Mouse (Mus musculus): ENCODE data around the gene Ing2.

The Ing2 gene

GRCm38 (mm10) chr8:47674777-47675710, at the start of gene Ing2:
Ing2 (minus strand) TSS chr8:47675556.
- in situ Hi-C loops (cut with MboI, MseI): loop anchor here (5.0 to 25.0 kb wide), 2 partner anchors 37 to 1513 kb away; partner anchors contain the start of genes Cdkn2aip, Cfap97 and Snx25

GRCm38 (mm10) chr8:47721609-47722008, 46.3 kb upstream of the Ing2 start:
- in situ Hi-C loops (cut with MboI, MseI): loop anchor here (25.0 kb wide), 1 partner anchor 1734 kb away; the partner anchor contains the start of genes 1700029J07Rik, Lrp2bp and Ufsp2

- in situ Hi-C loops (cut with MboI, MseI): loop anchor here (25.0 kb wide), 1 partner anchor 1731 kb away; the partner anchor contains the start of genes 1700029J07Rik, Lrp2bp and Ufsp2
Observed at GRCm38 (mm10) chr8:47718641-47719040, 43.3 kb upstream of the Ing2 start.

DNA sequence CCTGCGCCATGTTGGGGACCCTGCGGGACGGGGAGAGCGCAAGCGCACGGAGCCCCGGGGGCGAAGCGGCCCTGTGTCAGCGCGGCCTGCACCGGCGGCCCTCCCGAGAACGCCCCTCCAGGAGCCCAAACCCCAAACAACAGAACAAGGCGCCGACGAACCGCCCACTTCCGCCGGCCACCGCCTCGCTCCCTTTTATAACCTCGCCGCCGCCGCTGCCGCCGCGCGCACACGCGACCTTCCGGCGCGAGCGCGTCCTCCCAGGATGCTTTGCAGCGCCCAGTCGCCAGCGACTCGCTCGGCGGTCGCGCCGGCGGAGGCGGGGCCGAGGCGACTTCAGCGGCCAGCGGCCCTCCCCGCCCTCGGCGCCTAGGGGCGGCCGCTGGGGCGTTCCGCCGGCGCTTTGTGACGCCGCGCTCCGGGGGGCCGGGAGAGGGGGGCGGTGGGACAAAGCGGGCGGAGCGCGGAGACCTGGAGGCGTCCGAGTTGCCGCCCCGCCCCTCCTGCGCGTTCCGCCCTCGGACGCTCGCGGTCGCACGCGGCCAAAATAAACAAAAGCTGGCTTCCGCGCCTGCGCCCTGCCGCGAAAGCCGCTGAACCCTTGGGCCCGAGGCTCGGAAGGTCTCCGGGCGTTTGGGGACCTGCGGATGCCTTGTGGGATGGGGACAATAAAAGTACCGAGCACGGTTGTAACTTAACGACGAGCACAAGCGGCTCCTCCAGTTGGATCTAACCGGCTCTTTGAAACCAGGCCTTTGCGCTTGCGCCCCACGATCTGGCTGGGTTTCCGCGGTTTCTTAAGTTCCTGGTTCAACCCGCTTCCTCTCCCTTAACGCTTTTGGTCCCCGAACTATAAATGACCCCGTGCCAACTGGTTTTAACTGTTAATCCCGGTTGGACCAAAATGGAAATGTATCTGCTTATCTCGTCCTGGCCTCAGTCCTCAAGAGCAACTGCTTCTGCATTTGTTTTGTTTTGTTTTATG, 38.7 kb upstream of the Ing2 start, which contains the start of gene Cdkn2aip:
Gene Cdkn2aip, minus strand, starts transcription at position 172 of the 985 bp plus-strand sequence.
- in situ Hi-C loops (cut with MboI, MseI): loop anchor here (5.0 to 25.0 kb wide), 2 partner anchors 37 to 1727 kb away; partner anchors contain the start of genes 1700029J07Rik, Ing2, Lrp2bp and Ufsp2

DNA sequence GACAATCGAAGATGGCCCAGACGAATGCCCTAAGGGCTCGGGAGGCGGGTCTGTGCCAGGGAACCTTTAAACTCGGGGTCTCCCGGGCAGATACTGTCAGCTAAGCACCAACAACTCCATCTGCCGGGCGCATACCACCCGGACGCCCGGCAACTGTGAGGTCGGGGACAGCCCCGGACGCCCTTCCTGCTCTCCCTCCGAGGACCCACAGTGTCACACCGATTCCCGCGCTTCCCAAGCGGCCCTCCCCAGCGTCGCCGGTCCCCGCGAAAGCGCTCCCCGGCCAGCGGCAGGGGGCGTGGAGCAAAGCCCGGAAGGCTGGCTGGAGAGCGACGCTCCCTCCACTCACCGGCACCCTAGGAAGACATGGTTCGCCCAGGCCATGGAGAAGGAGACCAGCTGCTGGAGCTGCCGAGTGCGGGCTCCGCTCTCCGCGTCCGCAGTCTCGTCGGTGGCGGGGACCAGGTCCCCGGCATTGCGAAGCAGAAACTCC, 37.9 kb upstream of the Ing2 start:
- in situ Hi-C loops (cut with MboI, MseI): loop anchor here (5.0 to 25.0 kb wide), 2 partner anchors 36 to 1726 kb away; partner anchors contain the start of genes 1700029J07Rik, Ing2, Lrp2bp and Ufsp2

DNA sequence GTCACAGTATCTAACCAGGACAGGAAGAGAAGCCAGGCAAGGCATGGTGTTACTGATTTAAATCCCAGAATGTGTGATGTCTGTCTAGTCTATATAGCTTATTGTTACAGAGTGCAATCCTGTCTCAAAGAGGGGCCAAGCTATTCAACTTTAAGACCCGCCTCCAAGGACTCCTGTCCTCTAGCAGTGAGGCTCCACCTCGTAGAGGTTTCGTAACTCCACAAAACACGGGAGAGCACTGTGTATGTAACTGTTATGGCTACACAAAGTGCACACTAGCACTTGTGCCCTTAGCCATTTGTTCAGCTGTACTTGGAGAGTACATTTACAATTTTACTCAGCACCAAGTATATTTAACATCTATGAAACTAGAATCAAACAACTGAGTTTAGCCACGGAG, 32.8 kb upstream of the Ing2 start:
- in situ Hi-C loops (cut with MboI, MseI): loop anchor here (25.0 kb wide), 1 partner anchor 1721 kb away; the partner anchor contains the start of genes 1700029J07Rik, Lrp2bp and Ufsp2

DNA sequence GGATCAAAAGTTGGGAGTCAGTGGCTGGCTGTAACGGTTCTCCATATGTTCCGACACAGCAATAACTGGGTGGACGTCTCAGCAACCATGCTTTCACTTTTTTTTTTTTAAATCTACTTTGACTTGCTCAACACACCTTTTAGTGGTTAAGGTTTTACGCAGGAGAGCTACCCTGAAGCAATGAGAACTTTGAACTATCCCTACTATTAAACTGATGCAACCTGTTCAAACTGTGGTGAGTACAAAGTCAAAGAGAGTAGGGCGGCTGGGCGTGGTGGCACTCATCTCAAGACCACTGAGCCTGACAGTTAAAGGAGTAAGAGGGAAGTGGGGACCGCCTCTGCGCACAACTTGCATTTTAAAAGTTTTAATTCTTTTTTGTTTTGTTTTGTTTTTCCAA, 31.4 kb upstream of the Ing2 start:
- in situ Hi-C loops (cut with MboI, MseI): loop anchor here (25.0 kb wide), 1 partner anchor 1719 kb away; the partner anchor contains the start of genes 1700029J07Rik, Lrp2bp and Ufsp2

DNA sequence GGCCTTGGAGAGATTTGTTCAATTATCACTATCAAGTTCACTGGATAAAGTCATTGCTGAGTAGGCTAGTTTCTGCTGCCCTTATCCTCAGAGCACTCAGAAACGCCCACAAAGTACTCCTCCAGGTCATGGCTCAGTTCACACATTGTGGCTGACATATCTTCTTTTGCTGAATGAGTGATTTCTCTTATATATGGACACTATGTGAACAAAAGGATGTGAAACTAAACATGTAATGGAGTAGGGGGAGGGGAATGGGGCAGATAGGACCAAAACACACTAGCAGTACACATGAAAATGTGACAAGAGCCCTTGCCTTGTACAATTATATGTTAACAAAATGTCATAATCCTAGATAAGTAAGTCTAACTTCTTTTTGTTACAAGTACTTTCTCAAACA, 27.0 kb upstream of the Ing2 start:
- in situ Hi-C loops (cut with MboI, MseI): loop anchor here (25.0 kb wide), 1 partner anchor 1715 kb away; the partner anchor contains the start of genes 1700029J07Rik, Lrp2bp and Ufsp2

GRCm38 (mm10) chr8:47697696-47698095, 22.3 kb upstream of the Ing2 start:
- in situ Hi-C loops (cut with MboI, MseI): loop anchor here (10.0 kb wide), 1 partner anchor 163 kb away; the partner anchor contains the start of genes Rwdd4a and Trappc11

DNA sequence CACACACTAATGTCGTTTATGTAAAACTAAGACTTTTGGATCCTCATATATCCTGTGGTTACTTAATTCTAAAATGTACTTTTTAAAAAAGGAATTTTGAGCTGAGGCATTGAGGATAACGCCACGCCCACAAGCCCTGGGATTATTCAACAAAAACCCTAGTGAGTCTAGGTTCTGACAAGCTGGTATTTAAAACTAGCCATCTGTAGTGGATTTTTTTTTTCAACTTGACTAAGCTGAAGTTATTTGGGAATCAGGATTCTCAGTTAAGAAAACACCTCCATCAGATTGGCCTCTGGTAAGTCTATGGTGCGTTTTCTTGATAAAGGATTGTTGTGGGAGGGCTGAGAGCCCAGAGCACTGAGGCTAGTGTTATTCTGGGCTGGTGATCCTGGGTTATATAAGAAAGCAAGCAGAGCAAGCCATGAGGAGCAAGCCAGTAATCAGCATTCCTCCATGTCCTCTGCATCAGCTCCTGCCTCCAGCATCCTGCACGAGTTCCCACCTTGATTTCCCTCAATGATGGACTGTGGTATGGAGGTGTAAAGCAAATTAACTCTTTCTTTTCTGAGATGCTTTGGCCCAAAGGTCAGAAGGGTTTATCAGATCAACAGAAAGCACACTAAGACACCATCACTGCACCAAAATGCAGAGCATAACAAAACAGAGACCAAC, 20.2 kb upstream of the Ing2 start:
- in situ Hi-C loops (cut with MboI, MseI): loop anchor here (10.0 kb wide), 1 partner anchor 161 kb away; the partner anchor contains the start of genes Rwdd4a and Trappc11

DNA sequence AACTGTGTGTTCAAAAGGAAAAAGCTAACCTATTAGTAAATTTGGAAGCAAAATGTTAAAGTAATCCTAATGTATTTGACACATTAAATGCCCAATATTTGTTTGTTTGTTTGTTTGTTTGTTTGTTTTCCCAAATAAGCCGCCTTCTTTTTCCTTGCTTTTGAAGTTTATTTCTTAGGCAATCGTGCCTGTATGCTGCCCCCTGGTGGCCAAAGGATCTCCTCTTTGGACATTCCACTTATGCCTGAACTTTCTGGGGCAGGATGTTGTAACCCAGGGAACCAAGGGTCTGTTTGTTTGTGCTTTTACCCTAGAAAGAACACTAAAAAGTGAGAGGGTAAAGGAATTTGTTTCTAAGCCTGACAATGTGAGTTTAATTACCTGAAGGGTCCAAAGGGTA, 17.8 kb upstream of the Ing2 start:
- in situ Hi-C loops (cut with MboI, MseI): loop anchor here (10.0 kb wide), 1 partner anchor 158 kb away; the partner anchor contains the start of genes Rwdd4a and Trappc11

- in situ Hi-C loops (cut with MboI, MseI): loop anchor here (10.0 kb wide), 1 partner anchor 157 kb away; the partner anchor contains the start of genes Rwdd4a and Trappc11
Observed at GRCm38 (mm10) chr8:47691831-47692230, 16.5 kb upstream of the Ing2 start.

- in situ Hi-C loops (cut with MboI, MseI): loop anchor here (10.0 kb wide), 1 partner anchor 157 kb away; the partner anchor contains the start of genes Rwdd4a and Trappc11
Observed at GRCm38 (mm10) chr8:47691303-47691702, 15.9 kb upstream of the Ing2 start.

GRCm38 (mm10) chr8:47690674-47691078, 15.3 kb upstream of the Ing2 start:
- in situ Hi-C loops (cut with MboI, MseI): loop anchor here (10.0 kb wide), 1 partner anchor 156 kb away; the partner anchor contains the start of genes Rwdd4a and Trappc11

DNA sequence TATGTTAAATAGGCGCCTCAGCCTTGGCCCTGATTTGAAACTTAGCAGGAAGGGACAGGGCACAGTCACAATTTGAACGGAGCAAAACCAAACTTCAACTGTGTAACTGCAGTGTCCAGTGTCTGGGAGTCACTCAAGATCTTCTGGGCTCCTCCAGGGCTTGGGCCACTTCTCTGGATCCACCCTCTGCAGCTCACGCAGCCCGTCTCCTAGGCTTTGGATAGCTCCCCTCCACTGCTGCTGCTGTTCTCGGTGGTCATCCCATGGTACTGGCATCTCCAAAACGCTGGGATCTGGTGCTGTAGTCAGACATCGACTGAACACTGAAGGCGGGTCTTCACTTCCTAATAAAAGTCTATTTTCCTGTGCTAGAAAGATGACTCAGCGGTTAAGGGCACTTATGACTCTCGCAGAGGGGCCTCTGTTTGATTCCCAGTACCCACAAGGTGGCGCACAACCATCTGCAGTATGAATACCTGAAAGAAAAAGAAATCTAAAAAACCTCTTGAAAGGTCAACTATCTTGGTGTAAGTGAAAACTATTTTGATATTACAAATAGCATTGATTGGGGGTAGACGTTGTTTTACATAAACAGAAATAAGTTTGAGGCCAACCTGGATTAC, 14.5 kb upstream of the Ing2 start:
- in situ Hi-C loops (cut with MboI, MseI): loop anchor here (10.0 kb wide), 1 partner anchor 155 kb away; the partner anchor contains the start of genes Rwdd4a and Trappc11

- in situ Hi-C loops (cut with MboI, MseI): no loop called here
Observed at GRCm38 (mm10) chr8:47684441-47684840, 9.1 kb upstream of the Ing2 start.

GRCm38 (mm10) chr8:47683994-47684393, 8.6 kb upstream of the Ing2 start:
- in situ Hi-C loops (cut with MboI, MseI): no loop called here

DNA sequence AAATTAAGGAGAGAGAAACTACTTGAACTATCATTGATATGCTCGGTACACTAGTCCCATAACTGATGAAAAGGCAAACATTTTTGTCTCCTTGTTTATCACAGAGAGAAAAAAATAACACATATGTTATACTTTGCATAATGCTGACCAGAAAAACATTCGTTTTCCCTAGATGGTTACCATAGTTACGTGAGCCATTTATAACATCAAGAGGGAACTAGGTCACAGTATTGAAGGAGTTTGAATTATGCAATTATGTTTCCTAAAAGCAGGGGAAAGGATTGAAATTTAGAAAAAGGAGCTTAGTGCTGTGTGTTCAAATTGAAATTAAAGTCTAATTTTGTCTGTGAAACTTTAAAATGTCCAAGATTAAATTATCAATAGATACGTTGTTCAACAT, 5.0 kb upstream of the Ing2 start:
- in situ Hi-C loops (cut with MboI, MseI): no loop called here

- in situ Hi-C loops (cut with MboI, MseI): loop anchor here (5.0 kb wide), 1 partner anchor 33 kb away; the partner anchor contains the start of gene Cdkn2aip
Observed at GRCm38 (mm10) chr8:47679603-47680002, 4.2 kb upstream of the Ing2 start.
